Mouse (Mus musculus): ENCODE measurements at regions not wholly inside any gene's neighbourhood (a gene's known extent, or its start where the extent isn't known, plus 50 kb on each side); places are given as distances from the start of the nearest gene placed in this dataset.

DNA sequence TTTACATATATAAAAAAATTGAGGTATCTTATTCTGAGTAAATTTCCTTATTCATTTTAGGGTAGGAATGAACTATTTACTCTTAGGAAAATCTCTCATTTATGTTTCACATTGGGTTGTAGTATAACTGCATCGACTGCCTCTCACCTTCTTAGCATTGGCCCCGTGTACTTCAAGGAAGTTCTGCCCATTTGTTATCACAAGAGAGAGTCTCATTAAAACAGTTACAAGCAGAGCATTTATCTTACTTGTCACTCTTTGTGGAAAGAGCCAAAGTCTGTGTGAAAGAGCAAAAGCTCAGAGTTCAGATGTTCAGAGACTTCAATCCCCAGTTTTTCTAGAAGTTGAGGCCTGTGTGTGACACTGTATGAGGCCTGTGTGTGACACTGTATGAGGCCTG lies 323.6 kb downstream of the Gpat3 start:
- no peaks in the 10 kb centered on the region for H3K36me3 ChIP-seq
- no peaks in the 10 kb centered on the region for H3K27me3 ChIP-seq
- H3K9me3 ChIP-seq: no peaks in the 10 kb centered on the region
- no peak overlapping the region for H3K27ac ChIP-seq
- no peaks in the 10 kb centered on the region for H3K4me1 ChIP-seq (replicated peaks)
- no peak overlapping the region for H3K4me2 ChIP-seq
- ATAC-seq (ENCODE audit: low FRiP score): no peak
- WGBS: 61% methylated on average over 2 of the region's 2 CpGs
- no peak overlapping the region for H3K9ac ChIP-seq
- H3K4me3 ChIP-seq: no peak overlapping the region

DNA sequence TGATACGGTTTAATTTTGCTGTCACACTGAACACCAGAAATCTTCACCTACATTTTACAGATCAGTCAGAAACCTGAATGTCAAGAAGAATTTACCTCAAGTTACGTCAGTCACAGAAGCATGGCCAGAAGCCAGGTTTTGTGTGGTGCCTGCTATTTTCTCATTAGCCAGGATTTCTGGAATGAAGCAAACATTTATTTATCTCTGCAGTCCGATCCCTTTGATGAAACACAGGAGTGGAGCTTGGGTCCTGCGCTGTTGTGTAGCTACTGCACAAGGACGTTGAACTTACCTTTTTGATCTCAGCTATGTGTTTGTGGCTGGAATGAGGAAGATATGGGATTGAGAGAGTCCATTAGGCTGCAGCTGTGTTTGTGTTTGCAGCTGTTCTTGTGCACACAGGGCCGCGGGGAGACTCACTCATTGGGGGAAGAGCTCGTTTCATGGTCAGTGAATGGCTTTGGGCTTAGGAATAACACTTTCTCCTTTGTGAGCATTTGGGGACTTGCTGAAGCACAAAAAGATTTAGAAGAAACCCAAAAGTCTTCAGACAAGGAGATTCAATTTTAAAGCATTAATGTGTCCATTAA lies 318.2 kb downstream of the Gpat3 start:
- ATAC-seq (ENCODE audit: low FRiP score): no peak
- Histone ChIP-seq H3K27ac (no peak overlapping the region), H3K27me3 (0 out of 2 replicates have a peak, but pooled peaks cover 5% of the 10 kb centered on the region), H3K9me3 (no peaks in the 10 kb centered on the region), H3K36me3 (no peaks in the 10 kb centered on the region), H3K9ac (no peak overlapping the region), H3K4me2 (no peak overlapping the region), H3K4me1 (replicated peaks) (no peaks in the 10 kb centered on the region), H3K4me3 (no peak overlapping the region)
- 63% methylated on average over 8 of the region's 8 CpGs for WGBS

DNA sequence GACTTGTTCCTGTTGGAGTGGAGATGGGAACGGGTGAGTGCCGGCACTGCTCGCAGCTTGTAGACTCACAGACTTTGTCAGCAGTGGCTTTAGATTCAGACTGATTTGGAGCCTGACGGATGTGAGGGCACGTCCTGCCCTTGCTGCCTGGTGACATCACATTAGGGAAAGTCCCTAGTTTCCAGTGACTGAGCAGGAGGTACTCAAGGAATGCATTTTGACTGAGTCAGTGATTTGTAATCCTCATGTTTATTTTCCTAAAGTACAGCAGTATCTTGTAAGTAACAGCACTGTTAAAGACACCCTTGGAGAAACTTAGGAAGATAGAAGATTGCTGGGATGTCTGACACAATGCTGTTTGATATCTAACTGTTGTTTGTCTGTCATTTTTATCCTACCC lies 317.6 kb downstream of the Gpat3 start:
- 0 out of 2 replicates have a peak, but pooled peaks cover 5% of the 10 kb centered on the region for H3K27me3 ChIP-seq
- H3K4me3 ChIP-seq: no peak overlapping the region
- no peak overlapping the region for H3K9ac ChIP-seq
- H3K4me1 ChIP-seq (replicated peaks): no peaks in the 10 kb centered on the region
- no peak overlapping the region for H3K27ac ChIP-seq
- H3K36me3 ChIP-seq: no peaks in the 10 kb centered on the region
- ATAC-seq (ENCODE audit: low FRiP score): no peak
- 49% methylated on average over 5 of the region's 5 CpGs for whole genome bisulfite sequencing
- H3K9me3 ChIP-seq: no peaks in the 10 kb centered on the region
- no peak overlapping the region for H3K4me2 ChIP-seq

DNA sequence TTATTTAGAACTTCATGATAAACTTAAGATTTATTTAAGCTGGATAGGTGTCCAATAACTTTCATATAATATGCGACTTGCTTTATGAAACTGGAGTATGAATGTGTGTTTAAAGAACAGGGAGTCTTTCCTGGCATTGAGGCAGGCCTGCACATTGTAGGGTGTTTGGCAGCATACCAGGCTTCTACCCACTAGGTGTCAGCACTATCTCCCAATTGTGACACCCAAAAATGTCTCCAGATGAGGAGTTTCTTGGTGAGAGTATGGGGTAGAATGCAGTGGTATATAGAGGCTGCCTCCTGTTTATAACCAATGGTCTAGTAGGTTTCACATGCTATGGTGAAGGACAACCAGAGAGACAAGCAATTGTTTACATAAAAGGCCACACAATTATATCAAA lies 311.9 kb downstream of the Gpat3 start:
- no peaks in the 10 kb centered on the region for H3K4me1 ChIP-seq (replicated peaks)
- no peak overlapping the region for H3K4me3 ChIP-seq
- 0 out of 2 replicates have a peak, but pooled peaks cover 5% of the 10 kb centered on the region for H3K27me3 ChIP-seq
- no peak overlapping the region for H3K4me2 ChIP-seq
- H3K9me3 ChIP-seq: no peaks in the 10 kb centered on the region
- WGBS: 60% methylated on average over 1 of the region's 1 CpGs
- no peak overlapping the region for H3K27ac ChIP-seq
- H3K9ac ChIP-seq: no peak overlapping the region
- no peak for ATAC-seq (ENCODE audit: low FRiP score)
- H3K36me3 ChIP-seq: no peaks in the 10 kb centered on the region

DNA sequence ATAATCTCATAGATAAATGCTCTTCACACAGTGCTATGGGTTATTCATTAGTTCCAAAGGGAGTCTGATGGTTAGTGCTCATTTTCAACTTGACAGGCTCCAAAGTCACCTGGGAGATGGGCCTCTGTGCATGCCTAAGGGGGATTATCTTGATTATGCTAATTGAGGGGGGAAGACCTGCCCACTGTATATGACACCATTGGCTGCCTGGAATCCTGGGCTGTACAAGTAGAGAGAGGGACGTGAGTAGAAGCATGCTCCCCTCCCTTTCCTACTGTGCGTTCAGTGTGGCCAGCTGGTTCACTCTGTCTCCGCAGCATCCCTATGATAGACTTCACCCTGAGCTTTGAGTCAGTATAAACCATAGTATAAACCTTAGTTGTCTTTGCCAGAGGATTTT lies 300.8 kb downstream of the Gpat3 start:
- ATAC-seq (ENCODE audit: low FRiP score): no peak

DNA sequence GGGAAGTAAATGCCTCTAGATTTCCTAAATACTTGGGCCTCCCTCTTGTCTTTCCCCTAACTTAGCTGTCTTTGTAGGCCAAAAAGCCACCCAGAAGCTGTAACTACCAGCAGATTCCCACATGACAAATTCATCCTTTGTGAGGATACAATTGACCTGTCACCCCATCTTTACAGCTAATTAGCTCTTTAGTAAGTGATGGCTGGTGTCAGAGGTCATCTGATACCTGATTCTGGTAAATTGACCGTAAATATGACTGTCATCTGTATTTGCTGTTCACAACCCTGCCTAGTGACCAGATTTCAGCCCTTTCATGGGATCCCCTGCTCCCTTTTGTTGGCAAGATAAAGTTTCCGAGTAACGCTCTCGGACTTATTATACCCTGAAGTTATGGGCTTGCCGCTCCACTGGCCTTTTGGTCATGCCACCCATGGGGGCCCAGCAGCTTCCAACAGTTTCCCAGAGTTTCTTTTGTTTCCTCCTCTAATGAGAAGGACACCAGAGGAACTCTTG lies 279.5 kb downstream of the Gpat3 start:
- Histone ChIP-seq H3K4me3 (no peak overlapping the region), H3K4me2 (no peak overlapping the region), H3K27me3 (peaks cover 91% of the 10 kb centered on the region), H3K27ac (no peak overlapping the region), H3K9ac (no peak overlapping the region), H3K4me1 (replicated peaks) (no peaks in the 10 kb centered on the region; the same call in 1 of the 2 replicates), H3K36me3 (no peaks in the 10 kb centered on the region), H3K9me3 (no peaks in the 10 kb centered on the region)
- ATAC-seq (ENCODE audit: low FRiP score): no peak
- 19% methylated on average over 5 of the region's 5 CpGs for WGBS

More for the DNA sequence above, 300.8 kb downstream of the Gpat3 start:
- Histone ChIP-seq H3K27me3 (0 out of 2 replicates have a peak, but pooled peaks cover 4% of the 10 kb centered on the region), H3K9me3 (no peaks in the 10 kb centered on the region), H3K4me1 (replicated peaks) (no peaks in the 10 kb centered on the region), H3K4me3 (no peak overlapping the region), H3K36me3 (no peaks in the 10 kb centered on the region), H3K9ac (no peak overlapping the region), H3K27ac (no peak overlapping the region), H3K4me2 (no peak overlapping the region)
- 76% methylated on average over 3 of the region's 3 CpGs for WGBS

DNA sequence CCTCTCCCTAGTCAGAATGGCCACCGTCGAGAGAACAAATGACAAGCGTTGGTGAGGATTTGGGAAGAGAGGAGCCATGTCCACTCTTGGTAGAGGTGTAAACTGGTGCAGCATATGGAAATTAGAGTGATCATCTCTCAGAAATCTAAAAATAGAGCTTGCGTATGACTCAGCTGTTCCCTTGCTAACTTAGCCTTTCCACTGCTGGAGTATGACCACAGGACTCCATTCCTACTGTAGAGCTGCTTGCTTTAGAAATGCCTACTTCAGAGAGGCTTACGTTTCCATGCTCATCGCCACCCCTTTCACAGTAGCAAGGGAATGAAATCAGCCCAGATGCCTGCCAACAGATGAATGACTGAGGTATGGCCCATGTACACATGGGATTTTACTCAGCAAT lies 277.4 kb downstream of the Gpat3 start:
- Histone ChIP-seq H3K27me3 (peaks cover 85% of the 10 kb centered on the region), H3K4me3 (no peak overlapping the region), H3K4me1 (replicated peaks) (no peaks in the 10 kb centered on the region; the same call in 1 of the 2 replicates), H3K27ac (no peak overlapping the region), H3K9ac (no peak overlapping the region), H3K9me3 (no peaks in the 10 kb centered on the region), H3K4me2 (no peak overlapping the region), H3K36me3 (no peaks in the 10 kb centered on the region)
- no peak for ATAC-seq (ENCODE audit: low FRiP score)
- 90% methylated on average over 6 of the region's 6 CpGs for WGBS

DNA sequence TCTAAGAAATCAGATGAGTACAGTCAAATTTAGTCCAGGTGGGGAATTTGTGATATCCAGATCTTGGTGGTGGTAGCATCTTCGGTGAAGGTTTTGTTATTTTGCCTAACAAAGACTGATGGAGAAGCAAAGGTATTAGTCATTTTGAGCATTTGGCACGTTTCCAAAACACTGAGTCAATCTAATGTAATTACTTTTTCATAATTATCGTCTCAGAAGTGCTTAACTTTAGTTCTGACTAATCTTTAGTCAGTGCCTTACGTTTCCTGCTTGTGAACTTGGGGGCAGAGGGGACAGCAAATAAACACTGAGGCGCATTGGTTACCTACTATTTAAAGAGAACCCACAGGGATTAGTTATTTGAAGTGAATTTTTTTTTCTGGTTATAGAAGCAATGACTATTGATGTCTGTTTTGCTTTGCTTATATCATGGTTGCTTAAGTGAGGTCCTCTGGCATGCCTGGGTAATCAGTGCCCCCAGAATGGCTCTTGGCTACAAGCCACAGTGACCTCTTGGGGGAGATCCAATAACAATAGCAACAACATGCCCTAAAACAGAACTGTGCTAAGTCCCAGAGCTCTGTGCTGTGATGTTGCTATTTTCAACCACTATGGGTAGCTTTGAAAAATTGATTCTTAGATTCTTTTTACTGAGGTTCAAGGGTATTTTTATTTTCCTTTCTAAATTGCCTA lies 275.1 kb downstream of the Gpat3 start:
- 62% methylated on average over 5 of the region's 5 CpGs for WGBS
- Histone ChIP-seq H3K4me2 (no peak overlapping the region), H3K9me3 (no peaks in the 10 kb centered on the region), H3K27ac (no peak overlapping the region), H3K9ac (no peak overlapping the region), H3K4me1 (replicated peaks) (no peaks in the 10 kb centered on the region; the same call in 1 of the 2 replicates), H3K4me3 (no peak overlapping the region), H3K27me3 (peaks cover 81% of the 10 kb centered on the region), H3K36me3 (no peaks in the 10 kb centered on the region)
- ATAC-seq (ENCODE audit: low FRiP score): no peak

DNA sequence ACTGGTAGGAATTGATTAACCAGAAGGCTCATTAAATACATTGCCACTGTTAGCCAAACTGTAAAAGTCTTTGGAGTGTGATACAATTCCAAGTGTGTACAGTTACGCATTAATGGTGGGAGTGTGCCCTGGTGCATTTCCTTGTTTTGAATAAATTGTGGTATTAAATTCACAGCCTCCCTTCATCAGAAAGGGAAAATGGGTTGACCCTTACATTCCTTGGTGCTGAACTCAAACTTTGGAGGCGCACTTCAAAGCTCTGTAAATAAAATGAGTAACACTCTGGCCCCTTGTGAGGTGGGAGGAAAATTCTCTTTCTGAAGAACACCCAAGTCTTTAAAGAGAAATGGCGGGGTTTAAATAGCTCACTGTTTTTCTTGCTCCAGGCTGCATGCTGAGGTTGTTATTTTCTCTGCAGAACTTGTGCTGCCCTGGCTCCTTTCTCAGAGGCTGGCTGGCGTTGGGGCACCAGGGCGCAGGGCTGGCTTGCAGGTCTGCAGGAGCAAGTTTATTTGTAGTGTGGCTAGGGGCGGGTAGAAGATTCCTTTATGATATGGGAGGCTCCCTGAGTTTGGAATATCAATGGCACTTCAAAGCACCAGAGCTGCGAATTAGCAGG lies 266.7 kb downstream of the Gpat3 start:
- H3K4me3 ChIP-seq: no peak overlapping the region
- H3K4me1 ChIP-seq (replicated peaks): no peaks in the 10 kb centered on the region
- H3K9ac ChIP-seq: no peak overlapping the region
- 51% methylated on average over 7 of the region's 7 CpGs for WGBS
- ATAC-seq (ENCODE audit: low FRiP score): no peak
- H3K27me3 ChIP-seq: peaks cover 45% of the 10 kb centered on the region
- H3K9me3 ChIP-seq: no peaks in the 10 kb centered on the region
- no peak overlapping the region for H3K4me2 ChIP-seq
- no peak overlapping the region for H3K27ac ChIP-seq
- no peaks in the 10 kb centered on the region for H3K36me3 ChIP-seq

DNA sequence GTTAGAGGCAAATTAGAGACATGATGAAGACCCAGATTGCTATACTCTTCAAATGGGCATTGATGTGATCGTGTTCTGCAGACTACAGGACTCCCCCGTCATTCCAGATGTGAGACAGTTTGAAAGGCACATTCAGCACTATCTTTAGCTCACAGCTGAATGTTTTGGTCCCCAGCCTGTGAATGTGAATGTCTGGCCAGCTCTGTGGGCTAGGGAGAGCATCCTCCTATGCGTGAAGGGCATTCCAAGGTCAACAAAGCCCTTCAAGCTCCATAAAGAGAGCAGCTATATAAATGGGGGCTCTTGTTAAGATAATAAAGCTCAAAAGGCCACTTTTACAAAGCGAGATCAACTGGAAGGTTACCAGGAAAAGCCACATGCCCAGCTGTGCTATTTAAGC lies 266.1 kb downstream of the Gpat3 start:
- no peaks in the 10 kb centered on the region for H3K4me1 ChIP-seq (replicated peaks)
- no peak overlapping the region for H3K27ac ChIP-seq
- H3K9me3 ChIP-seq: no peaks in the 10 kb centered on the region
- no peak overlapping the region for H3K4me3 ChIP-seq
- WGBS: 61% methylated on average over 4 of the region's 4 CpGs
- H3K27me3 ChIP-seq: peaks cover 42% of the 10 kb centered on the region
- no peak for ATAC-seq (ENCODE audit: low FRiP score)
- no peak overlapping the region for H3K4me2 ChIP-seq
- no peaks in the 10 kb centered on the region for H3K36me3 ChIP-seq
- H3K9ac ChIP-seq: no peak overlapping the region

DNA sequence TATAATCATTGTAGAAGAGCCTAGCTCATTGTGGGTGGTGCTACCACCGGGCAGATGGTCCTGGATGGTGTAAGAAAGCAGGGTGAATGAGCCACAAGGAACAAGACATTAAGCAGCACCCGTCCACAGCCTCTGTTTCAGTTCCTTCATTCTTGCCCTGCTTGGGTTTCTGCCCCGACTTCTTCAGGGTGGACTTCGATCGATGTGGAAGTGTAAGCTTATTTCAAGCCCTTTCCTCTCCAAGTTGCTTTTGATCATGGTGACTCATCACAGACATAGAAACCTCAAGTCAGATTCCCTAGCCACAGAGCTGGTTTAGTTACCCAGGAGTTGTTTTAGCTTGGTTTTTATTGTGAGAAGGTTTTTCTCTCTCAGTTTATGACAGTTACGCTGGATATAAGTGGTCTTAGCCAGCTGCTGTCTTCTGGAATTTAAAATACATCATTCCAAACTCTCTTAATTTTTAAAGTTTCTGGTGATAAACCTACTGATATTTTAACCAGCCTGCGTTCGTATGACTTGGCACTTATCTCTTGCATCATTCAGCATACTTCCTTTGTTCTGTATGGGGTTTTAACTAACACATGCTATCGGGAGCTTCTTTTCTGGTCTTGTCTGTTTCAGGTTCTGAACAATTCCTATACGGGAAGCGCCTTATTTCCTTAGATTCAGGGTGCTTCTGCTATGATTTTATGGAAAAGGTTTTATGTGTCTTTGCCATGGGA lies 255.6 kb downstream of the Gpat3 start:
- Histone ChIP-seq H3K9ac (no peak overlapping the region), H3K4me1 (replicated peaks) (no peaks in the 10 kb centered on the region), H3K9me3 (no peaks in the 10 kb centered on the region), H3K36me3 (no peaks in the 10 kb centered on the region), H3K4me3 (no peak overlapping the region), H3K27me3 (0 out of 2 replicates have a peak, but pooled peaks cover 6% of the 10 kb centered on the region), H3K27ac (no peak overlapping the region), H3K4me2 (no peak overlapping the region)
- no peak for ATAC-seq (ENCODE audit: low FRiP score)
- 86% methylated on average over 11 of the region's 11 CpGs for WGBS

DNA sequence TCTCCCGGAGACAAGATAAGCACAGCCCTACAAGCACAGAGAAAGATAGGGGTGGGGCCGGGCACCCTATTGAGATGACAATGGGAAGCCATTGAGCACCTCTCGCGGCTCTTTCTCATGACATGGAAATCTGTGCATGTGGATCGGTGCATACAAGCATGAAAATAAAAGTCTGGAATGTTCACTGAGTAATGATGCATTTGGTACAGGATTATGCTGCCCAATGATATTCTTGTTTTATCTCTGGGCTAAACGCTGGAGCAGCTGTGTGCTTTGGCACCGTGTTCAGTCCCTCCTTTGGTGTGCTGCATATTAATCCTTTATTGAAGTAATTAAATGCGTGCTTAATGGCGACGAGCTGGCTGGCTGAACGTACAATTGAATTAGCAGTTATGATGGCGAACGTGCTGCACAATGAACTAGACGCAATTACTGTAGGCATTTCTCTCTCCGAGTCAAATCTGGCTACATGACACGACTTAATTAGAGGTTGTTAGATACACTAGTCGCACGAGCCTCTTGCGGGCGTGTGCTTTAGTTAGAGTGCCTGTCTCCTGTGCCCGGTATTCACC lies 245.6 kb downstream of the Gpat3 start:
- Histone ChIP-seq H3K4me3 (peak overlapping the region; percentile 8; the same call in 1 of the 2 replicates), H3K9ac (peak overlapping the region; percentile 35; the same call in 1 of the 2 replicates), H3K27ac (peak overlapping the region; percentile 78), H3K4me1 (replicated peaks) (peaks cover 24% of the 10 kb centered on the region), H3K36me3 (no peaks in the 10 kb centered on the region), H3K27me3 (peaks cover 17% of the 10 kb centered on the region), H3K4me2 (peak overlapping the region; percentile 36), H3K9me3 (no peaks in the 10 kb centered on the region)
- WGBS: 25% methylated on average over 21 of the region's 21 CpGs
- ATAC-seq (ENCODE audit: low FRiP score): peak; percentile 86
